Mouse (Mus musculus) testis, adult 2 months (tissue): ENCODE measurements around the gene Ptprf.

Experiments
- CTCF ChIP-seq: fragments of 200-500 bp; IDR thresholded peaks from 2 replicates; pipeline ENCODE4 v1.5.1; 2012; ENCODE audit warnings: low read depth, mild to moderate bottlenecking, inconsistent platforms, low read length, moderate library complexity; ENCODE audit not compliant: control insufficient read depth, insufficient read depth, insufficient replicate concordance
- POLR2A ChIP-seq: fragments of 200-500 bp; IDR thresholded peaks from 2 replicates; pipeline ENCODE4 v1.6.1; 2012; ENCODE audit warnings: low read depth, mild to moderate bottlenecking, inconsistent platforms, low read length, moderate library complexity; ENCODE audit not compliant: control insufficient read depth

- TF ChIP-seq CTCF (no peak), POLR2A (no peak)
These were observed 10.7 kb downstream of the Ptprf start for GRCm38 (mm10) chr4:118280506-118280905.
